Mouse (Mus musculus): Measurements from ENCODE around the gene Nat8f5. TPM values are rescaled to one million over a fixed set of nuclear protein-coding genes. Genes with fewer than 3 reads are reported as not detected.
"Not testable (repeated sequence)": the region's sequence is repeated elsewhere in the genome, so short reads cannot be mapped to it uniquely, and the experiment has no call there.

Nat8f5 gene
- not detected in 2 replicates for polyA plus RNA-seq (2012; rRNA removed)

- TF ChIP-seq CTCF (IDR thresholded peaks at IDR 0.05; ENCODE audit: borderline replicate concordance, extremely low read depth, insufficient read depth, insufficient read length) (no peak), POLR2A (IDR thresholded peaks at IDR 0.05; ENCODE audit: borderline replicate concordance, extremely low read depth, insufficient read depth, insufficient read length, poor library complexity, severe bottlenecking) (no peak)
- no peak for DNase-seq (ENCODE audit: low read depth)
These were observed at the start of gene Nat8f5, which contains the start of gene Nat8f6 for GRCm38 (mm10) chr6:85820837-85821236. TSS of gene Nat8f5 (minus strand) at chr6:85820972. TSS of gene Nat8f6 (minus strand) at chr6:85820954.

- not testable (repeated sequence) for DNase-seq (ENCODE audit: low read depth)
These were observed 48.2 kb upstream of the Nat8f5 start, which contains the start of gene Nat8f2 for GRCm38 (mm10) chr6:85869006-85869405. TSS of gene Nat8f2 (minus strand) at chr6:85869158.

- no peak for DNase-seq (ENCODE audit: low read depth)
- TF ChIP-seq CTCF (IDR thresholded peaks at IDR 0.05; ENCODE audit: borderline replicate concordance, extremely low read depth, insufficient read depth, insufficient read length): no peak
- no peak for TF ChIP-seq POLR2A (IDR thresholded peaks at IDR 0.05; ENCODE audit: borderline replicate concordance, extremely low read depth, insufficient read depth, insufficient read length, poor library complexity, severe bottlenecking)
These were observed 47.2 kb upstream of the Nat8f5 start for GRCm38 (mm10) chr6:85867726-85868690.

- DNase-seq (ENCODE audit: low read depth): not testable (repeated sequence)
These were observed 46.2 kb upstream of the Nat8f5 start for GRCm38 (mm10) chr6:85866995-85867394.

GRCm38 (mm10) chr6:85866166-85866565 lies 45.4 kb upstream of the Nat8f5 start:
- not testable (repeated sequence) for DNase-seq (ENCODE audit: low read depth)

- peak; percentile 13 for DNase-seq (ENCODE audit: low read depth)
These were observed 44.3 kb upstream of the Nat8f5 start for GRCm38 (mm10) chr6:85864900-85865639.

GRCm38 (mm10) chr6:85863840-85864239 lies 43.1 kb upstream of the Nat8f5 start:
- TF ChIP-seq CTCF (IDR thresholded peaks at IDR 0.05; ENCODE audit: borderline replicate concordance, extremely low read depth, insufficient read depth, insufficient read length): no peak
- TF ChIP-seq POLR2A (IDR thresholded peaks at IDR 0.05; ENCODE audit: borderline replicate concordance, extremely low read depth, insufficient read depth, insufficient read length, poor library complexity, severe bottlenecking): no peak
- no peak for DNase-seq (ENCODE audit: low read depth)

GRCm38 (mm10) chr6:85863136-85863535 lies 42.4 kb upstream of the Nat8f5 start:
- DNase-seq (ENCODE audit: low read depth): no peak
- TF ChIP-seq CTCF (IDR thresholded peaks at IDR 0.05; ENCODE audit: borderline replicate concordance, extremely low read depth, insufficient read depth, insufficient read length) (no peak), POLR2A (IDR thresholded peaks at IDR 0.05; ENCODE audit: borderline replicate concordance, extremely low read depth, insufficient read depth, insufficient read length, poor library complexity, severe bottlenecking) (no peak)

DNA sequence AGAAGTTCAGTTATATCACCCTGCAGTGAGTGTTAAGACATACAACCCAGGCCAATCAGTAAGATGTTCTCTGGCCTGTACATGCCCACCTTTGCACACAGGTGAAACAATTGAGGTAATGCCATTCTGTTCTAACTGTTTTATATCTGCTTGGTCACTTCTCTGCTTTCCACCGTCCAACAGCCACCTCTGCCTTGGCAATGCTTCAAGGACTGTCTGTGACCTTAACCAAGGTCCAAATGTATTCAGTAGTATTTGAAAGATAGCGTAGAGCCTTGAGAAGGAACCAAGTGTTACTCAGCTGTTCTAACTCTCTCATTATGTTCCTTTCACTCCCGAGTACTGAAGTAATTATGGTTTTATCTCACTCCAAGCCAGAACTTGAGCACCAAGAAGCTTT lies 41.8 kb upstream of the Nat8f5 start:
- DNase-seq (ENCODE audit: low read depth): no peak
- TF ChIP-seq CTCF (IDR thresholded peaks at IDR 0.05; ENCODE audit: borderline replicate concordance, extremely low read depth, insufficient read depth, insufficient read length) (no peak), POLR2A (IDR thresholded peaks at IDR 0.05; ENCODE audit: borderline replicate concordance, extremely low read depth, insufficient read depth, insufficient read length, poor library complexity, severe bottlenecking) (no peak)

GRCm38 (mm10) chr6:85861247-85861646 lies 40.5 kb upstream of the Nat8f5 start:
- DNase-seq (ENCODE audit: low read depth): no peak
- TF ChIP-seq POLR2A (IDR thresholded peaks at IDR 0.05; ENCODE audit: borderline replicate concordance, extremely low read depth, insufficient read depth, insufficient read length, poor library complexity, severe bottlenecking) (no peak), CTCF (IDR thresholded peaks at IDR 0.05; ENCODE audit: borderline replicate concordance, extremely low read depth, insufficient read depth, insufficient read length) (no peak)

DNA sequence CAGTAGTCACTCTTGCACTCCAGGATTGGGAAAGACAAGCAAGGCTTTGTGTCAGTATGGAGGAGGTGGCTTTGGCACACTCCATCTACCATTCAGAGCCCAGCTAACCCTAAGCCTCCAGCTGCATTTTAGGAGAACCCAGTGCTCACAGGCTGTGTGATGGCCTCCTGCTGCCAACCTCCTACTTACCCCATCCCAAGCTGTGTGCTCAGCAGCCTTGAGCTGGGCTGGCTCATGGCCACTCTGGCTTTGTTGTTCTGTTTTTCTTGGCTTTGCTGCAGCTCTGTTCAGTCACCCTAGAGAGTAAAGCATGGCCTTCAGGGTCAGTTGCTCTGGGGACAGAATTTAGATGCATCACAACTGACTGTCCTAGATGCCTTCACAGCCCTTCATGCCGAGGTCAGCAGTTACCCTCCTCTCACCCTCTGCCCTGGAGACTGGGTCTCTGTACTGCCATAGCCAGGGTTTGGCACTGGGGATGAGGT lies 35.5 kb upstream of the Nat8f5 start:
- DNase-seq (ENCODE audit: low read depth): peak; percentile 40
- TF ChIP-seq POLR2A (IDR thresholded peaks at IDR 0.05; ENCODE audit: borderline replicate concordance, extremely low read depth, insufficient read depth, insufficient read length, poor library complexity, severe bottlenecking): no peak
- no peak for TF ChIP-seq CTCF (IDR thresholded peaks at IDR 0.05; ENCODE audit: borderline replicate concordance, extremely low read depth, insufficient read depth, insufficient read length)

GRCm38 (mm10) chr6:85853481-85853880 lies 32.7 kb upstream of the Nat8f5 start:
- TF ChIP-seq CTCF (IDR thresholded peaks at IDR 0.05; ENCODE audit: borderline replicate concordance, extremely low read depth, insufficient read depth, insufficient read length): no peak
- TF ChIP-seq POLR2A (IDR thresholded peaks at IDR 0.05; ENCODE audit: borderline replicate concordance, extremely low read depth, insufficient read depth, insufficient read length, poor library complexity, severe bottlenecking): no peak
- DNase-seq (ENCODE audit: low read depth): no peak

Data from brain, embryonic 14.5 days (tissue).